Mouse (Mus musculus): ENCODE data around the gene 1700088E04Rik.

DNA sequence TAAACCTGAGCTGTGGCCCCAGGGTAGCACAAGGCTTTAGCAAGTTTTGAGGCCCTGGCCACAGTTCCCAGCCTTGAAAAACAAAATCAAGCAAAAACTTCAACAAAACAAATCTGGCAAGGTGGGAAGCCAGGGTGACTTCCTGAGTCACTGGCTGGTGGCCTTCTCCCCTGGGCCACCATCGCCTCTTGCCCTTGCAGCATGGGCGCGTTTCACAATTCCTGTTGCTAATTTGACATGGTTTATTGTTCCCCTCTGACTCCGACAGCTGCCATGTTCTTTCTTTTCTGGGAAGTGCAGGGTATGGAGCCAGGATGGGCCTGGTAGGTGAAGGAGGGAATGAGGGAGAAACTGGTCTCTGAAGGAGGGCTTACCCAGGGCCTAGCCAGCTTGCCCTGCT lies 18.9 kb downstream of the 1700088E04Rik start:
- TF ChIP-seq POLR2A (IDR thresholded peaks at IDR 0.05; ENCODE audit: insufficient read depth, low read depth, low read length), result no peak
- TF ChIP-seq CTCF (IDR thresholded peaks at IDR 0.05), result no peak
